Mouse (Mus musculus) CH12.LX (cell line): ENCODE measurements around the gene Rhot1.

Experiments used
- CHD2 ChIP-seq: IDR thresholded peaks from 2 replicates; pipeline ENCODE4 v1.6.1; 2011; ENCODE audit warnings: low read length, improper control_type of control experiment
- CTCF ChIP-seq, 2 experiments: IDR thresholded peaks in 1 of 2; conservative IDR thresholded peaks in 1 of 2; 2 replicates each; pipeline ENCODE4 v1.5.1; 2011 to 2012; ENCODE audit warnings: low read depth in 2 of 2, low read length in 2 of 2, improper control_type of control experiment in 1 of 2, inconsistent platforms in 1 of 2, mild to moderate bottlenecking in 1 of 2, moderate library complexity in 1 of 2
- EP300 ChIP-seq: IDR thresholded peaks from 2 replicates; pipeline ENCODE4 v1.6.1; 2011; ENCODE audit warnings: low read length, improper control_type of control experiment
- KAT2A ChIP-seq: IDR thresholded peaks from 2 replicates; pipeline ENCODE4 v1.6.1; 2012; ENCODE audit warnings: low read length, improper control_type of control experiment, inconsistent platforms; ENCODE audit not compliant: insufficient replicate concordance
- MAZ ChIP-seq: IDR thresholded peaks from 2 replicates; pipeline ENCODE4 v1.6.1; 2012; ENCODE audit warnings: low read depth, mild to moderate bottlenecking, inconsistent platforms, low read length, improper control_type of control experiment, moderate library complexity
- MEF2A ChIP-seq: IDR thresholded peaks from 2 replicates; pipeline ENCODE4 v1.6.1; 2014; ENCODE audit warnings: low read depth, mild to moderate bottlenecking, inconsistent platforms, low read length, improper control_type of control experiment, borderline replicate concordance
- MXI1 ChIP-seq: IDR thresholded peaks from 2 replicates; pipeline ENCODE4 v1.6.1; 2011; ENCODE audit warnings: mild to moderate bottlenecking, low read depth, low read length, improper control_type of control experiment
- NRF1 ChIP-seq: IDR thresholded peaks from 2 replicates; pipeline ENCODE4 v1.6.1; 2014; ENCODE audit warnings: low read depth, mild to moderate bottlenecking, inconsistent platforms, low read length, improper control_type of control experiment, moderate library complexity
- POLR2A ChIP-seq: IDR thresholded peaks from 2 replicates; pipeline ENCODE4 v1.6.1; 2011; ENCODE audit warnings: low read depth, mild to moderate bottlenecking, improper control_type of control experiment, low read length
- RAD21 ChIP-seq: IDR thresholded peaks from 2 replicates; pipeline ENCODE4 v1.6.1; 2011; ENCODE audit warnings: low read depth, mild to moderate bottlenecking, low read length, improper control_type of control experiment, moderate library complexity
- ZKSCAN1 ChIP-seq: IDR thresholded peaks from 2 replicates; pipeline ENCODE4 v1.6.1; 2012; ENCODE audit warnings: low read depth, inconsistent platforms, low read length, improper control_type of control experiment, borderline replicate concordance

DNA sequence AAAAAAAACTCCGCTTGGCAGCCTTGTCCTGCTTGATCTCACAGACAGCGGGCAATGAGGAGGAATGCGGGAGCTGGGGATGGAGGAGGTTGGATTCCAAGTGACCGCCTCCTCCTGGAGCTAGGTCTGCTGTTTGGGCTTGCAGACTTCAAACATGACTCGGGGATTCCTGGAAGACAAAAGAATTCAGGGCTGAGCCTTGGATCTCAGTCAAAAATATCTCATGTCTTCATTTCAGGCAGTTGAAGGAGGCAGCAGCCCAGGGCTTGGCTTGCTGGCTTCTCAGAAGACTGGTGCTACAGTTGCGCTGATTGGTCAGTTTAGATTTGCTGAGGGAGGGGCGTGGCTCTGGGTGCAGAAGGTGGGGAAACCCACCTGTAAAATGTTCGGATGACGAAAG is 86.2 kb downstream of the Rhot1 start:
- TF ChIP-seq CHD2 = no peak
- TF ChIP-seq EP300 = no peak
- TF ChIP-seq CTCF (conservative IDR thresholded peaks at IDR 0.05 in 1 of 2, IDR thresholded peaks at IDR 0.05 in 1 of 2; ENCODE audit: low read depth in 2 of 2, low read length in 2 of 2) = no peak
- no peak for TF ChIP-seq KAT2A
- no peak for TF ChIP-seq POLR2A
- no peak for TF ChIP-seq ZKSCAN1
- TF ChIP-seq RAD21 = no peak
- TF ChIP-seq NRF1 = no peak
- TF ChIP-seq MEF2A = no peak
- TF ChIP-seq MXI1 = no peak
- TF ChIP-seq MAZ = no peak
